Mouse (Mus musculus): Measurements from ENCODE around the gene Ccdc6. TPM values are rescaled to one million over a fixed set of nuclear protein-coding genes. Genes with fewer than 3 reads are reported as not detected.

Gene Ccdc6
- polyA plus RNA-seq, 1 experiment from 2014 or later, result 16.5 TPM

DNA sequence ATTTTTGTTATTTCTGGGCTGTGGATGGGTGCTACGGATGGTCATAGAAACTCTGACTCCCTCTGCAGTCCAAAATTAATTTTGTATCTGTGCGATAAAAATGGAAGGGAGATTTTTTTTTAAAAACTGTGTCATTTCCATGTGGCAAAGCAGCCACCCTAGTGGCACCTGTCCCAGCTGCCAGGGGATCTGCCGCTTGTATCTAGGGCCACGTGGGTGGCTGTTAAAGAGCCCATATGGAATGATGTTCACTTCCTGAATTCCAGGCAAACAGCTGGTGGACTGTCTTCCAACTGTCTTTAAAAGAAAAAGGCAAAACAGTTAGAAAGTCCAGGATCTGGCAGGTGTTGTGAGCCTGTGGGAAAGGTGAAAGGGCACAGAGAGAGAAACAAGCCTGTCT, 25.6 kb upstream of the Ccdc6 start:
- no peak overlapping the region for H3K27ac ChIP-seq
- no peaks in the 10 kb centered on the region for H3K27me3 ChIP-seq (ENCODE audit: poor library complexity, severe bottlenecking)
- no peaks in the 10 kb centered on the region for H3K36me3 ChIP-seq (replicated peaks)
- H3K4me3 ChIP-seq, result no peak overlapping the region
- 94% methylated on average over 4 of the region's 4 CpGs for WGBS
- no peak for DNase-seq (ENCODE audit: extremely low spot score, low spot score)
- H3K4me1 ChIP-seq, result no peaks in the 10 kb centered on the region
- peaks cover 9% of the 10 kb centered on the region for H3K9me3 ChIP-seq

DNA sequence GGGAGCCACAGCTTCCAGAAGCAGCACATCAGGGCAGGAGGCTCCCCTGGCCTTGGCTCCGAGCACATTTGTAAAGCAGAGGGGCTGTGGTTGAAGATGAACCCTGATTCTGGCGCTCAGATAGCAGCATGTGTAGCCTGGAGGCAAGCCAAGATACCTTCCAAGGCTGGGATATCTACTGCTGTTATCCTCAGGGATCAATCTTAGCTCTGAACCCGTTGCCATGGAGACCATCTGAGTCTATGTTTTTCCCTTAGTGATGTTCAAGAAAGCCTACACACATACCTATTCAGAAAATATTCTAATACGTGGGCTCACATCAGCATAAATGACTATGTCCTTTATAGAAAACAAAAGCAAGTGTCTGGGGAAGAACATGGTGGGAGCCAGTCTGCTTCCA, 19.5 kb upstream of the Ccdc6 start:
- 80% methylated on average over 4 of the region's 4 CpGs for WGBS
- no peak overlapping the region for H3K27ac ChIP-seq
- peaks cover 9% of the 10 kb centered on the region; the same call in 1 of the 2 replicates for H3K4me1 ChIP-seq
- no peaks in the 10 kb centered on the region for H3K9me3 ChIP-seq
- H3K4me3 ChIP-seq, result no peak overlapping the region
- DNase-seq (ENCODE audit: extremely low spot score, low spot score), result no peak
- no peaks in the 10 kb centered on the region for H3K27me3 ChIP-seq (ENCODE audit: poor library complexity, severe bottlenecking)
- H3K36me3 ChIP-seq (replicated peaks), result no peaks in the 10 kb centered on the region

DNA sequence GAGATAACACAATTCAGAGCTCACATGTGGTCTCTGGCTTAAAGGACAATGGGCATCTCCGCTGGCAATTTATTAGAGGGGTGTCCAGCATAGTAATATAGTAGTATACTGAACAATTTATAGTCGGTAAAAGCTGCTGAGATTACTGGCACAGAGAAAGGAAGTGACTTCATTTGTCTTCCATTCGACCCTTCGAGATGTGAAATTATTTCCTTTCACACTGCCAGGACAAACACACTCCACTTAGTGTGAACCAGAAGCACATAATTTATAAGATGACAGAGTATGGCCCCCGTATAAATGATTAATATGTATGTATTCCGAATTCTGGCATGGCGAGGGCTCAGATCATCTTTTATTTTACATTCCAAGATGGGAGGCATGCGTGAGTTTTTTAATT, 16.0 kb upstream of the Ccdc6 start:
- Histone ChIP-seq H3K36me3 (replicated peaks) (no peaks in the 10 kb centered on the region), H3K4me1 (peaks cover 9% of the 10 kb centered on the region; the same call in 1 of the 2 replicates), H3K27ac (no peak overlapping the region), H3K27me3 (ENCODE audit: poor library complexity, severe bottlenecking) (no peaks in the 10 kb centered on the region), H3K9me3 (no peaks in the 10 kb centered on the region), H3K4me3 (no peak overlapping the region)
- no peak for DNase-seq (ENCODE audit: extremely low spot score, low spot score)
- WGBS, result 91% methylated on average over 8 of the region's 8 CpGs

DNA sequence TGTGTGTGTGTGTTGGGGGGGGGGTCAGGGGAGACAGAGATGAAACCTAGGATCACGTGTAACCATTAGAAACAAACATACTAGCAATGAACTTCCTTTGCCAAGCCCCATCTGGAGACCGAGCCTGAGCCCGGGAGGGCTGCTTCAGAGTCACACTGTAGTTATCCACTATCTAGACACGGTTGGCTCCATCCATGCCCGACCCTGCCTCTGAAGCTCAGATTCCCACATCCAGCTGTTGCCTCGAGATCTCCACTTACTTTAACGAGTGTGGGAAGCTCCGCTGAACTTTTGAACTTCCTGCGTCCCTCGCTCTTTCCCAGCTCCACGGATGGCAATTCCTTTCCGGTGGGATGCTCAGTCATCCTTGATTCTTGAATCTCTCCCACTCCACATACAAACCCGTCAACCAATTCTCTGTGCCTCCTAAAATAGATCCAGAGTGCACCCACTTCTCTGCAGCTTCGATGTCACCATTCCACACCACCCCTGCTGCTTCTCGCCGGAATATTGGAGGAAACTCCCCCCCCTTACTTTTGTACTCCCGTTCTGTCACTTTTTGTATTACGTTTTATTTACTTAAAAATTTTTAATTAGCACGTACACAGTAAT, 15.3 kb upstream of the Ccdc6 start:
- Histone ChIP-seq H3K4me1 (peaks cover 9% of the 10 kb centered on the region; the same call in 1 of the 2 replicates), H3K27me3 (ENCODE audit: poor library complexity, severe bottlenecking) (no peaks in the 10 kb centered on the region), H3K4me3 (no peak overlapping the region), H3K36me3 (replicated peaks) (no peaks in the 10 kb centered on the region), H3K9me3 (no peaks in the 10 kb centered on the region), H3K27ac (no peak overlapping the region)
- no peak for DNase-seq (ENCODE audit: extremely low spot score, low spot score)
- WGBS, result 74% methylated on average over 19 of the region's 19 CpGs

DNA sequence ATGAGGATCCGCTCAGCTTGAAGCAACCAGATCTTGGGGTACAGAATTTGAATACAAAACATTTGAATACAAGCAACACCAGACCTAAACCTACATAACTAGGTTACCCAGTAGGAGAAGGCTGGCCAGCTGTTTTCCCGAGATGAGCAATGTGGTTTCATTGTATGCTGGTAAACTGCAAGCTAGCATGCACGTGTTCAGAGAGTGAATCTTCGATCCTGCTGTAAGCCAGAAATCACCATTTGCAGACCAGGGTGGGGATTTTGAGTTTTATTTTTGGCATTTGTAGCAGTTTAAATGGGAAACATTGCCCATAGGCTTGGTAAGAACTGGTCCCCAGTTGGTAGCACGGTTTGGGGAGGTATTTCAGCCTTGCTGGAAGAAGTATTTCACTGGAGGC, 13.7 kb upstream of the Ccdc6 start:
- peaks cover 8% of the 10 kb centered on the region for H3K9me3 ChIP-seq
- no peak for DNase-seq (ENCODE audit: extremely low spot score, low spot score)
- WGBS, result 90% methylated on average over 5 of the region's 5 CpGs
- no peak overlapping the region for H3K4me3 ChIP-seq
- H3K27me3 ChIP-seq (ENCODE audit: poor library complexity, severe bottlenecking), result no peaks in the 10 kb centered on the region
- no peaks in the 10 kb centered on the region for H3K36me3 ChIP-seq (replicated peaks)
- H3K4me1 ChIP-seq, result peaks cover 9% of the 10 kb centered on the region; the same call in 1 of the 2 replicates
- no peak overlapping the region for H3K27ac ChIP-seq

DNA sequence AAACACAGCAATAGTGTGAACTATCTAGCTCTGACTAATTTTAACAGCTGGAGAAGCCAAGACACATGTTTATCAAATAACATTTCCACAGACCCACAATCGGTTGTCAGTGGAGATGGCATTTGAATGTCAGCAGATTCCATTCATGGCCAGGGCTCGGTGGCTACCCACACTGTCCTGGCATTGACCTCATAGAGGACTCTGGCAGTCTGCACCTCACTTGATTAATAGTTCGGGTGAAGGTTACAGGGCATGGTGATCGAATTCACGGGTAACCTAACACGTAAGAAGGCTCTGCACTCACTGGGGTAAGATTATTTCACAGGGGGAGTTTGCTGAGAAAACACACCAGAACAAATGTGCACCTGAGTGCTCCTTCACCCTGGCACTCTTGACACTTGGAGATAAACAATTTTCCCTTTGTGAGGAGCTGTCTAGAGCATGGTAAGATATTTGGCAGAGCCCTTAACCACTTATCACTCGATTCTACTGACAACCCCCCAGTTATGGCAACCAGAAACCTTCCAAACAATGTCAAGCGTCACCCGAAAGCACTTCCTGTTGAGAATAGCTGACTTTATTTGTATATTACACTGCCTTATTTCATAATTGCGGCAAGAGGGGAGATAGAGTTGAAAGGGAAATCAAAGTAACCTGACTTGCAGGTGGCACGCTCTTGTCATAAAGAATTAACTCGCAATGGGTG, 11.5 kb upstream of the Ccdc6 start:
- DNase-seq (ENCODE audit: extremely low spot score, low spot score), result no peak
- WGBS, result 87% methylated on average over 12 of the region's 12 CpGs

DNA sequence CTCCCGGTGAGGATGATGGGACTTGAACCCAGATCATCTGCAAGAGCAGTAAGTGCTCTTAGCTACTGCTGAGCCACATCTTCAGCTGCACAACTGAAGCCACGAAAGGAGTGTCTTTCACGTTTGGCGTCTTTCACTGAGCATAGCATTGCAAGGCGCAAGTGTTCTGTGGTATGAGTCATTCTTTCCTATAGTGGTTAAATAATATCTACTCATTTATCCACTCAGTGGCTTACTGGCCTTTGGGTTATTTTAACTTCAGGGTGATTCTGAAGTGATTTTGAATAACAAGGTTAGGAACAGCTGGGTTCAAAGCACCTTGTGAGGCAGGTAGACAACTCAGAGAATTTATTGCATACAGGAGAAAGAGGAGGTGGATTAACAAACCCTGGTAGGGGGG, 8.1 kb upstream of the Ccdc6 start:
- WGBS, result 92% methylated on average over 5 of the region's 5 CpGs

More for the DNA sequence above, 11.5 kb upstream of the Ccdc6 start:
- no peaks in the 10 kb centered on the region for H3K36me3 ChIP-seq (replicated peaks)
- peaks cover 9% of the 10 kb centered on the region; the same call in 1 of the 2 replicates for H3K4me1 ChIP-seq
- H3K4me3 ChIP-seq, result no peak overlapping the region
- H3K9me3 ChIP-seq, result peaks cover 8% of the 10 kb centered on the region
- H3K27me3 ChIP-seq (ENCODE audit: poor library complexity, severe bottlenecking), result no peaks in the 10 kb centered on the region
- H3K27ac ChIP-seq, result no peak overlapping the region

DNA sequence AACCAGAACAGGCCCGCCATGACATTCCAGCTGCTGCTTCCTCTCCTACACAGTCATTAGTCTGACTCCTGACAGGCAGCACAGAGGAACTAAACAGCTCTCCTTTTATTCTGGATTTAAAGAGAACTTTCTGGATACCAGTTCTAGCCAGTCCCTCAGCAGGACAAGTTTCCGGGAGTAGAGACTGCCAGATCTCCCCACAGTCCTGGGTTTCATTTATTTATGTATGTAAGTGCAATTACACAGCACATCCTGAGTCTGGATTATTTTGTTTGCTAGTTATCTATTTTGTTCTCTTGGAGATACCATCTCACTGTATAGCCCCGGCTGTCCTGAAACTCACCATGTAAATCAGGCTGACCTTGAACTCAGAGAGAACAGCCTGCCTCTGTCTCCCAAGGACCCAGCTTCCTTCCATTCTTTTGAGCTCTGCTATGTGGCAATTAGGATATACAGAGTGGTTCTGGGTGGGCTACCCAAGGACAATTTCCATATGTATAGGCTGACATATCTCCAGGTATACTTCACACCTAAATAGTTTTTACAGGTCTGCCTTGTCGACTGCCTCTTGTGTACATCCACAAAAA, 5.0 kb upstream of the Ccdc6 start:
- DNase-seq (ENCODE audit: extremely low spot score, low spot score), result no peak
- Histone ChIP-seq H3K4me1 (peaks cover 30% of the 10 kb centered on the region), H3K9me3 (peaks cover 8% of the 10 kb centered on the region), H3K27me3 (ENCODE audit: poor library complexity, severe bottlenecking) (no peaks in the 10 kb centered on the region), H3K27ac (no peak overlapping the region), H3K4me3 (no peak overlapping the region), H3K36me3 (replicated peaks) (no peaks in the 10 kb centered on the region)
- 79% methylated on average over 4 of the region's 4 CpGs for WGBS

More for the DNA sequence above, 8.1 kb upstream of the Ccdc6 start:
- DNase-seq (ENCODE audit: extremely low spot score, low spot score), result no peak
- Histone ChIP-seq H3K36me3 (replicated peaks) (no peaks in the 10 kb centered on the region), H3K9me3 (peaks cover 8% of the 10 kb centered on the region), H3K27me3 (ENCODE audit: poor library complexity, severe bottlenecking) (no peaks in the 10 kb centered on the region), H3K27ac (no peak overlapping the region), H3K4me1 (0 out of 2 replicates have a peak, but pooled peaks cover under 1% of the 10 kb centered on the region), H3K4me3 (no peak overlapping the region)

DNA sequence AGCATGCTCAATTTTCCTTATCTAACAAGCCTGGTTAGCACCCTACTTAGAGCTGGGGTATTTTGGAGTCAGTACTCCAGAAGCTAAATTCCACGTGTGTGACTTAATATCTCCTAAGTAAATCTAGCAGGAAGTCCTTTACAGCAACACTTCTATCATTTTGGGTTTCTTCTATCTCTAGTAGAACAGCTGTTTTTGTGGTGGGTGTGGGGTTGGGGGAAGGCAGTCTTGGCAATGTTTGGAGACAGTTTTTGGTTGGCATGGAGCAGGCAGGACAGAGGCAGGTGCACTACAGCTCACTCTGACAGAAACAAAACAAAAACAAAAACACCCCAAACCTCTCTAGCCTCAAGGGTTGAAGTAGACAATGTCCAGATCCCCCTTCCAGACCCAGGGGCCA, 3.1 kb upstream of the Ccdc6 start:
- WGBS, result 63% methylated on average over 1 of the region's 1 CpGs
- H3K4me3 ChIP-seq, result no peak overlapping the region
- DNase-seq (ENCODE audit: extremely low spot score, low spot score), result no peak

DNA sequence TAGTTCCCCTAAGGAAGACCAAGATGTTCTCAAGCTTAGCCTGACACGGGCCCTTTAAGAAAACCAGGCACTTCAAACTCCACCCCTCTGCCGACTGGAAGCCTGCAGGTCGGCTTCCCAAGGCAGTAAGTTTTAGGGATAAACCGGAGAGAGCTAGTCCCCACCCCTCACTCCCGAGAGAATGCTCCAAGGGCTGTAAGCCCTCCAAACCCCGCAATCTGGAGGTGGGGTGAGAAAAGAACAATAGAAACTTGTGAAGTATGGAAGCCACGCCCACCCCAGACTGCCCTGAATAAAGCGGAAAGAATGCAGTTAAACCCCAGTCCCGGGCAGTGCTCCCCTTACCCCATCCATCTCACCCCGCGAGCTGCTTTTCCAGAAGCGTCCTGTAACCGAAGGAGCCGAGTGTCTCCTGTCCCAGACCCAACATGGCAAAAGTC, 1.9 kb upstream of the Ccdc6 start:
- WGBS, result 0% methylated on average over 14 of the region's 14 CpGs
- Histone ChIP-seq H3K4me1 (peaks cover 55% of the 10 kb centered on the region), H3K27ac (peak overlapping the region; percentile 97), H3K27me3 (ENCODE audit: poor library complexity, severe bottlenecking) (no peaks in the 10 kb centered on the region), H3K36me3 (replicated peaks) (peaks cover 2% of the 10 kb centered on the region; the same call in 1 of the 2 replicates), H3K9me3 (no peaks in the 10 kb centered on the region), H3K4me3 (peak overlapping the region; percentile 99)
- DNase-seq (ENCODE audit: extremely low spot score, low spot score), result peak; percentile 72

More for the DNA sequence above, 3.1 kb upstream of the Ccdc6 start:
- H3K4me1 ChIP-seq, result peaks cover 42% of the 10 kb centered on the region
- no peak overlapping the region for H3K27ac ChIP-seq
- no peaks in the 10 kb centered on the region for H3K27me3 ChIP-seq (ENCODE audit: poor library complexity, severe bottlenecking)
- H3K36me3 ChIP-seq (replicated peaks), result no peaks in the 10 kb centered on the region
- H3K9me3 ChIP-seq, result no peaks in the 10 kb centered on the region

DNA sequence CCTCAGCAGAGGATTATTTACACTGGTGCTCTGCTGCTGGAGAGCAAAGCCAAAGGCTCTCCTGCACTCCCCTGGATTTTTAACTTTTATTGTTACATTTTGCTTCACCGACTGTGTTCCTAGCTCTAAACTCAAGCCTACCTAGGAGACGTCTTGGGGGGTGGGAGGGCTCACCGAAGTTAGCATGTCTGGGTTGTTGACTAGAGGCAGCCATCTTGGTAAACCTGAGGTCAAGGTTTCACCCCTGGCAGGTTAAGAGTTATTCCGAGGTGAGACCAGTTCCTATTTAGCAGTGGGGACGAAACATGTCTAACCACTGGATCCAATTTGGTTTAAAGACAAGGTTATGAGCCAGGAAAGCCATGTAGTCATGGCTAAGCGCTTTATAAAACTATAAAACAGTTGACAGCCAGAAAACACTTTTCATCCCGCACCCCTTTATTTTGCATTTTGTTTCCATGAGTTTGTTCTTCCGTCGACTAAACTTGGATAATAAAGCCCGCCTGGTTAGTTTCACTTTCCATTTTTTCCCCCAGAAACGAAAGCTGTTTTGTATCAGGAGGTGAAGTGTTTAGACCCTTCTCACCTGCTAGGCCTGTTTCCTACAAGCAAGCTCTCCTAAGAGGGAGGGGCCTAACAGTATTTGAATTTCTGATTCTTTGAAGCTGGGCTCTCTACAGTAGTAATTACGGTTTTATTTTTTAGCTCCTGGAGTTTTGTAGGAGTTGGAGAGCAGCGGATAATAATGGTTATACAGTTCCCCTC, 1.2 kb upstream of the Ccdc6 start:
- no peaks in the 10 kb centered on the region for H3K9me3 ChIP-seq
- H3K36me3 ChIP-seq (replicated peaks), result peaks cover 8% of the 10 kb centered on the region
- peak overlapping the region; percentile 97 for H3K27ac ChIP-seq
- H3K27me3 ChIP-seq (ENCODE audit: poor library complexity, severe bottlenecking), result no peaks in the 10 kb centered on the region
- WGBS, result 13% methylated on average over 13 of the region's 13 CpGs
- H3K4me1 ChIP-seq, result peaks cover 55% of the 10 kb centered on the region
- H3K4me3 ChIP-seq, result peak overlapping the region; percentile 99
- DNase-seq (ENCODE audit: extremely low spot score, low spot score), result no peak

DNA sequence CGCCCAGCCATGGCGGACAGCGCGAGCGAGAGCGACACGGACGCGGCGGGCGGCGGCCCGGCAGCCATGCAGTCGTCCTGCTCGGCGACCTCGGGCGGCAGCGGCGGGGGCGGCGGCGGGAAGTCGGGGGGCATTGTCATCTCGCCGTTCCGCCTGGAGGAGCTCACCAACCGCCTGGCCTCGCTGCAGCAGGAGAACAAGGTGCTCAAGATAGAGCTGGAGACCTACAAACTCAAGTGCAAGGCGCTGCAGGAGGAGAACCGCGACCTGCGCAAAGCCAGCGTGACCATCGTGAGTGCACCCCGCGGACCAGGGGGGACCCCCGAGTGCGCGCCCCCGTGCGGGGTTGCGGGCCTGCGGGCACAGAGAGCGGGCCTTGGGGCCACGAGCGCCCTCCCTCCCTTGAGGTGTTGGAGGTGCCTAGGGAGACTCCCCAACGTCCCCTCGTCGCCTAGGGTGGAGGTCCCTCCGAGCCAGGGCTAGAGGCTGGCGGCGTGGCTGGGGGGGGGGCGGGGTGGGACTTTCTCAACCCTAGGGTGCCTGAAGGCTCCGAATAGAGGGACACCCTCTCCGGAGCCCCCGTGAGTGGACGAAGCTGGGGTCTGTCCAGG, 475 bp downstream of the Ccdc6 start:
- WGBS, result under 1% methylated on average over 57 of the region's 58 CpGs
- H3K27me3 ChIP-seq (ENCODE audit: poor library complexity, severe bottlenecking), result no peaks in the 10 kb centered on the region

More for the DNA sequence above, 475 bp downstream of the Ccdc6 start:
- Histone ChIP-seq H3K4me3 (peak overlapping the region; percentile 99), H3K4me1 (peaks cover 55% of the 10 kb centered on the region), H3K27ac (peak overlapping the region; percentile 97), H3K36me3 (replicated peaks) (peaks cover 26% of the 10 kb centered on the region), H3K9me3 (peaks cover 13% of the 10 kb centered on the region)
- peak; percentile 46 for DNase-seq (ENCODE audit: extremely low spot score, low spot score)
